Mouse (Mus musculus) liver, embryonic 15.5 days (tissue): ENCODE data around the gene Fam124b. TPM values are rescaled to one million over a fixed set of nuclear protein-coding genes. Genes with fewer than 3 reads are reported as not detected.

Experiments used
- ATAC-seq: fragments of 200-750 bp; cut with Nextera tagmentation; 2 replicates; pipeline ENCODE4 v1.8.0; 2017; ENCODE audit warnings: moderate number of reproducible peaks, mild to moderate bottlenecking, moderate library complexity; ENCODE audit not compliant: insufficient read depth
- H3K27ac ChIP-seq: fragments of 300-500 bp; sonication (generic); replicated peaks from 2 replicates; pipeline ENCODE4 v1.5.1; 2015; ENCODE audit warnings: mild to moderate bottlenecking, inconsistent platforms
- H3K27me3 ChIP-seq: fragments of 300-500 bp; sonication (generic); 2 replicates; pipeline ENCODE4 v1.6.1; 2015; ENCODE audit warnings: mild to moderate bottlenecking, inconsistent platforms
- H3K36me3 ChIP-seq: fragments of 300-500 bp; sonication (generic); replicated peaks from 2 replicates; pipeline ENCODE4 v1.6.1; 2015; ENCODE audit warnings: moderate library complexity, mild to moderate bottlenecking, inconsistent platforms
- H3K4me1 ChIP-seq: fragments of 300-500 bp; sonication (generic); replicated peaks from 2 replicates; pipeline ENCODE4 v1.6.1; 2015; ENCODE audit warnings: inconsistent platforms
- H3K4me2 ChIP-seq: fragments of 300-500 bp; sonication (generic); 2 replicates; pipeline ENCODE4 v1.6.1; 2015; ENCODE audit warnings: moderate library complexity, mild to moderate bottlenecking, inconsistent platforms
- H3K4me3 ChIP-seq: fragments of 300-500 bp; sonication (generic); replicated peaks from 2 replicates; pipeline ENCODE4 v1.5.1; 2015; ENCODE audit warnings: mild to moderate bottlenecking, inconsistent platforms
- H3K9ac ChIP-seq: fragments of 300-500 bp; sonication (generic); 2 replicates; pipeline ENCODE4 v1.6.1; 2015; ENCODE audit warnings: moderate library complexity, mild to moderate bottlenecking, inconsistent platforms
- H3K9me3 ChIP-seq: fragments of 300-500 bp; sonication (generic); replicated peaks from 2 replicates; pipeline ENCODE4 v1.6.1; 2016; ENCODE audit warnings: inconsistent platforms
- WGBS: fragments of 180-500 bp; shearing (Covaris S2); methylation state at CpG from one replicate; pipeline ENCODE4 v1.1.7; 2015; ENCODE audit warnings: mixed read lengths; ENCODE audit not compliant: insufficient replicate concordance; 5-methylcytosine and 5-hydroxymethylcytosine counted together
- polyA plus RNA-seq: library from polyadenylated mRNA; unstranded; fragments of >200 nt; fragmentation: Nextera tagmentation; extraction: Ambion mirVana; gene quantifications from 2 replicates; pipeline ENCODE4 v1.2.1, GENCODE M21; 2015

Gene Fam124b
- polyA plus RNA-seq, 1 experiment from 2014 or later = not detected

- Histone ChIP-seq H3K9ac (no peak overlapping the region), H3K27me3 (no peaks in the 10 kb centered on the region), H3K4me3 (no peak overlapping the region), H3K36me3 (no peaks in the 10 kb centered on the region), H3K9me3 (no peaks in the 10 kb centered on the region), H3K4me2 (no peak overlapping the region), H3K27ac (no peak overlapping the region), H3K4me1 (no peaks in the 10 kb centered on the region)
- 48% methylated on average over 11 of the region's 11 CpGs for WGBS
- ATAC-seq = no peak
Measured at GRCm38 (mm10) chr1:80177651-80178382, 40.5 kb downstream of the Fam124b start.

GRCm38 (mm10) chr1:80167706-80168105, 50.6 kb downstream of the Fam124b start:
- Histone ChIP-seq H3K4me1 (no peaks in the 10 kb centered on the region), H3K4me3 (no peak overlapping the region), H3K9ac (no peak overlapping the region), H3K27ac (no peak overlapping the region), H3K36me3 (no peaks in the 10 kb centered on the region), H3K9me3 (no peaks in the 10 kb centered on the region), H3K27me3 (no peaks in the 10 kb centered on the region), H3K4me2 (no peak overlapping the region)
- WGBS = 37% methylated on average over 5 of the region's 5 CpGs
- ATAC-seq = no peak

- Histone ChIP-seq H3K4me2 (no peak overlapping the region), H3K9me3 (no peaks in the 10 kb centered on the region), H3K9ac (no peak overlapping the region), H3K4me1 (no peaks in the 10 kb centered on the region), H3K36me3 (no peaks in the 10 kb centered on the region), H3K4me3 (no peak overlapping the region), H3K27me3 (no peaks in the 10 kb centered on the region), H3K27ac (no peak overlapping the region)
- 52% methylated on average over 4 of the region's 4 CpGs for WGBS
- no peak for ATAC-seq
Measured at GRCm38 (mm10) chr1:80166577-80166976, 51.7 kb downstream of the Fam124b start.

GRCm38 (mm10) chr1:80165391-80165790, 52.9 kb downstream of the Fam124b start:
- no peaks in the 10 kb centered on the region for H3K27me3 ChIP-seq
- H3K9me3 ChIP-seq = no peaks in the 10 kb centered on the region
- H3K36me3 ChIP-seq = no peaks in the 10 kb centered on the region
- H3K4me1 ChIP-seq = no peaks in the 10 kb centered on the region
- 43% methylated on average over 5 of the region's 5 CpGs for WGBS
- H3K27ac ChIP-seq = no peak overlapping the region
- H3K9ac ChIP-seq = no peak overlapping the region
- H3K4me3 ChIP-seq = no peak overlapping the region
- no peak for ATAC-seq
- H3K4me2 ChIP-seq = no peak overlapping the region

- Histone ChIP-seq H3K4me3 (no peak overlapping the region), H3K4me1 (no peaks in the 10 kb centered on the region), H3K9ac (no peak overlapping the region), H3K4me2 (no peak overlapping the region), H3K27ac (no peak overlapping the region), H3K27me3 (no peaks in the 10 kb centered on the region), H3K9me3 (no peaks in the 10 kb centered on the region), H3K36me3 (no peaks in the 10 kb centered on the region)
- ATAC-seq = no peak
- WGBS = 52% methylated on average over 6 of the region's 6 CpGs
Measured at GRCm38 (mm10) chr1:80162943-80163342, 55.3 kb downstream of the Fam124b start.

- Histone ChIP-seq H3K36me3 (no peaks in the 10 kb centered on the region), H3K4me2 (no peak overlapping the region), H3K9ac (no peak overlapping the region), H3K27me3 (no peaks in the 10 kb centered on the region), H3K4me3 (no peak overlapping the region), H3K4me1 (no peaks in the 10 kb centered on the region), H3K27ac (no peak overlapping the region), H3K9me3 (no peaks in the 10 kb centered on the region)
- no peak for ATAC-seq
Measured at GRCm38 (mm10) chr1:80159586-80159985, 58.7 kb downstream of the Fam124b start.

- H3K36me3 ChIP-seq = no peaks in the 10 kb centered on the region
- ATAC-seq = no peak
- H3K27me3 ChIP-seq = no peaks in the 10 kb centered on the region
- H3K4me1 ChIP-seq = no peaks in the 10 kb centered on the region
- no peak overlapping the region for H3K4me2 ChIP-seq
- no peak overlapping the region for H3K27ac ChIP-seq
- no peak overlapping the region for H3K9ac ChIP-seq
- 47% methylated on average over 1 of the region's 1 CpGs for WGBS
- no peaks in the 10 kb centered on the region for H3K9me3 ChIP-seq
- no peak overlapping the region for H3K4me3 ChIP-seq
Measured at GRCm38 (mm10) chr1:80154902-80155301, 63.4 kb downstream of the Fam124b start.

GRCm38 (mm10) chr1:80153125-80153716, 65.1 kb downstream of the Fam124b start:
- no peak overlapping the region for H3K9ac ChIP-seq
- no peaks in the 10 kb centered on the region for H3K36me3 ChIP-seq
- 57% methylated on average over 7 of the region's 7 CpGs for WGBS
- H3K4me3 ChIP-seq = no peak overlapping the region
- no peak overlapping the region for H3K27ac ChIP-seq
- no peaks in the 10 kb centered on the region for H3K27me3 ChIP-seq
- no peak for ATAC-seq
- no peaks in the 10 kb centered on the region for H3K4me1 ChIP-seq
- H3K4me2 ChIP-seq = no peak overlapping the region
- no peaks in the 10 kb centered on the region for H3K9me3 ChIP-seq

- no peak overlapping the region for H3K9ac ChIP-seq
- no peak overlapping the region for H3K27ac ChIP-seq
- no peaks in the 10 kb centered on the region for H3K9me3 ChIP-seq
- H3K4me2 ChIP-seq = no peak overlapping the region
- no peaks in the 10 kb centered on the region for H3K27me3 ChIP-seq
- no peaks in the 10 kb centered on the region for H3K4me1 ChIP-seq
- no peaks in the 10 kb centered on the region for H3K36me3 ChIP-seq
- H3K4me3 ChIP-seq = no peak overlapping the region
- ATAC-seq = no peak
Measured at GRCm38 (mm10) chr1:80150681-80151080, 67.6 kb downstream of the Fam124b start.

Other genes starting within 250 kb of the Fam124b start
- 13.1 and 16.2 TPM in 2 replicates for gene Cul3, start 122.0 kb upstream of the Fam124b start, polyA plus RNA-seq
- gene Gm45261, start 243.0 kb upstream of the Fam124b start, polyA plus RNA-seq = not detected in 2 replicates